Mouse (Mus musculus) C2C12 (cell line): Measurements from ENCODE around the gene Slc19a3.

Source experiments
- CEBPB ChIP-seq: IDR thresholded peaks from one replicate; pipeline ENCODE4 v1.6.1; 2011; ENCODE audit warnings: low read depth, mild to moderate bottlenecking, control low read depth, moderate library complexity
- CTCF ChIP-seq: IDR thresholded peaks from one replicate; pipeline ENCODE4 v1.5.1; 2011; ENCODE audit not compliant: control insufficient read depth, insufficient read depth, insufficient read length
- FOSL1 ChIP-seq: IDR thresholded peaks from one replicate; pipeline ENCODE4 v1.8.0; 2011; ENCODE audit warnings: mild to moderate bottlenecking, low read length; ENCODE audit not compliant: poor library complexity, insufficient read depth, severe bottlenecking
- MAX ChIP-seq: IDR thresholded peaks from one replicate; pipeline ENCODE4 v1.6.1; 2011; ENCODE audit warnings: mild to moderate bottlenecking, control low read depth
- MYOD1 ChIP-seq: IDR thresholded peaks from one replicate; pipeline ENCODE4 v1.6.1; 2011; ENCODE audit warnings: low read depth; ENCODE audit not compliant: control insufficient read depth, insufficient read length
- MYOG ChIP-seq: IDR thresholded peaks from one replicate; pipeline ENCODE4 v1.6.1; 2011; ENCODE audit not compliant: control insufficient read depth, insufficient read length; ENCODE audit errors: extremely low read depth
- USF1 ChIP-seq: IDR thresholded peaks from one replicate; pipeline ENCODE4 v1.6.1; 2011; ENCODE audit warnings: low read depth, mild to moderate bottlenecking, control low read depth, moderate library complexity

- no peak for TF ChIP-seq CTCF
- TF ChIP-seq MAX: no peak
- no peak for TF ChIP-seq MYOG
- no peak for TF ChIP-seq USF1
- no peak for TF ChIP-seq MYOD1
- no peak for TF ChIP-seq CEBPB
- no peak for TF ChIP-seq FOSL1
Measured at GRCm38 (mm10) chr1:82973901-82974300, 64.3 kb downstream of the Slc19a3 start.
